8 mouse cellular contexts compared by ENCODE assay signal in genomic region chr2:91975581-91976541, GRCm38 (mm10). TPM values are rescaled to one million over a fixed set of nuclear protein-coding genes. Genes with fewer than 3 reads are reported as not detected.
DNase-seq lines count a peak whose midpoint lies in the region; ATAC-seq lines count a peak whose summit lies in the region.

TSS of gene Dgkz (minus strand) at chr2:91975864.

- H3K27me3 ChIP-seq in lung, embryonic 15.5 days: peaks cover 39% of the 10 kb centered on the region
- peaks cover 31% of the 10 kb centered on the region for H3K27me3 ChIP-seq in intestine, embryonic 15.5 days (replicated peaks)

- DNase-seq in lung, adult 18-20 months: no peak
- peak; percentile 65 for DNase-seq in brain, adult 2 months (ENCODE audit: low read depth, low spot score)
- DNase-seq in gastrocnemius, postnatal 36 days: no peak
- peak; percentile 60 to 73 for DNase-seq in thymus, postnatal 36 days
- DNase-seq in spleen, adult 12 weeks (ENCODE audit: low spot score): no peak

- peak within 1 kb of the TSS; percentile 25 for H3K9ac ChIP-seq in lung, embryonic 15.5 days
- peak within 1 kb of the TSS; percentile 41 for H3K9ac ChIP-seq in intestine, embryonic 15.5 days

- peak within 1 kb of the TSS; percentile 66 for H3K4me2 ChIP-seq in lung, embryonic 15.5 days
- H3K4me2 ChIP-seq in intestine, embryonic 15.5 days (replicated peaks): peak within 1 kb of the TSS; percentile 80

- ATAC-seq in lung, embryonic 15.5 days (ENCODE audit: borderline replicate concordance, extremely low read depth, low FRiP score, low TSS enrichment): 0 out of 2 replicates have a peak, but pooled peaks have one; percentile 1
- peak; percentile 9; the same call in 1 of the 2 replicates for ATAC-seq in intestine, embryonic 15.5 days
- no peak for ATAC-seq in megakaryocyte-erythroid progenitor cell, adult 5-6 weeks (replicated peaks; ENCODE audit: low FRiP score, low TSS enrichment, poor library complexity, severe bottlenecking)

- no peaks in the 10 kb centered on the region for H3K36me3 ChIP-seq in lung, embryonic 15.5 days
- no peaks in the 10 kb centered on the region for H3K36me3 ChIP-seq in intestine, embryonic 15.5 days

- no peaks in the 10 kb centered on the region for H3K9me3 ChIP-seq in lung, embryonic 15.5 days
- H3K9me3 ChIP-seq in intestine, embryonic 15.5 days: no peaks in the 10 kb centered on the region

- H3K4me1 ChIP-seq in lung, embryonic 15.5 days: peaks cover 47% of the 10 kb centered on the region
- peaks cover 47% of the 10 kb centered on the region for H3K4me1 ChIP-seq in intestine, embryonic 15.5 days (replicated peaks)

- no peak within 1 kb of the TSS for H3K27ac ChIP-seq in lung, embryonic 15.5 days
- no peak within 1 kb of the TSS for H3K27ac ChIP-seq in intestine, embryonic 15.5 days

- WGBS in lung, embryonic 15.5 days: 2% methylated on average over 79 of the region's 79 CpGs
- WGBS in intestine, embryonic 15.5 days: 3% methylated on average over 79 of the region's 79 CpGs

- H3K4me3 ChIP-seq in lung, embryonic 15.5 days: peak within 1 kb of the TSS; percentile 36
- peak within 1 kb of the TSS; percentile 39 for H3K4me3 ChIP-seq in intestine, embryonic 15.5 days (replicated peaks)

- intact Hi-C loops in gastrocnemius, postnatal 36 days (cut with DNase I): loop anchor here (5.0 kb wide), 1 partner anchor 39 kb away; no protein-coding TSS in a partner anchor

RNA-seq across cellular contexts. Expression of gene Dgkz, which starts in this region (rescaled TPM):
- 52.3 and 54.0 TPM in 2 replicates for polyA plus RNA-seq in lung, embryonic 15.5 days (2015; fragmentation: Nextera tagmentation; extraction: Ambion mirVana)
- 10 to 100 TPM; 28.1 to 35.5 TPM for total RNA-seq in gastrocnemius, postnatal 36 days (2021)
- 60.3 and 76.1 TPM in 2 replicates for polyA plus RNA-seq in intestine, embryonic 15.5 days (2015; fragmentation: Nextera tagmentation; extraction: Ambion mirVana)
- total RNA-seq in megakaryocyte-erythroid progenitor cell, adult 5-6 weeks (2014; fragmentation: Nextera tagmentation): 172 and 204 TPM in 2 replicates
- 44.4 and 60.2 TPM in 2 replicates for total RNA-seq in megakaryocyte-erythroid progenitor cell, adult 5-6 weeks (2017)

Comparison
In these comparisons a context has a peak if more than half of its experiments do, and no peak if none do; other contexts are left out.
1. DNase-seq: peak in brain, adult 2 months (single experiment) and thymus, postnatal 36 days (2 of 2); none in lung, adult 18-20 months (0 of 2), gastrocnemius, postnatal 36 days (0 of 2) and spleen, adult 12 weeks (single experiment).